Mouse (Mus musculus) limb, embryonic 11.5 days (tissue): ENCODE data around the gene Mon2. TPM values are rescaled to one million over a fixed set of nuclear protein-coding genes. Genes with fewer than 3 reads are reported as not detected.
A peak's percentile ranks its signal among the peaks of the same experiment; 100 is the strongest.

Experiments
- ATAC-seq: fragments of 200-750 bp; cut with Nextera tagmentation; 2 replicates; pipeline ENCODE4 v1.8.0; 2017; ENCODE audit warnings: low read depth; ENCODE audit not compliant: insufficient number of reproducible peaks, low FRiP score, low TSS enrichment
- DNase-seq: peaks from one replicate; pipeline ENCODE4 v3.0.0-alpha.2; 2015; ENCODE audit warnings: low spot score
- H3K27ac ChIP-seq: fragments of 300-500 bp; sonication (generic); replicated peaks from 2 replicates; pipeline ENCODE4 v1.5.1; 2014; ENCODE audit warnings: low read depth, mild to moderate bottlenecking, low read length
- H3K27me3 ChIP-seq: fragments of 300-500 bp; sonication (generic); 2 replicates; pipeline ENCODE4 v1.6.1; 2014; ENCODE audit warnings: mild to moderate bottlenecking, low read length, mixed read lengths; ENCODE audit not compliant: control insufficient read depth, insufficient read depth
- H3K36me3 ChIP-seq: fragments of 300-500 bp; sonication (generic); 2 replicates; pipeline ENCODE4 v1.6.1; 2014; ENCODE audit warnings: mild to moderate bottlenecking, low read length, moderate library complexity, mixed read lengths; ENCODE audit not compliant: control insufficient read depth, insufficient read depth
- H3K4me1 ChIP-seq: fragments of 300-500 bp; sonication (generic); 2 replicates; pipeline ENCODE4 v1.6.1; 2014; ENCODE audit warnings: low read length, mixed read lengths; ENCODE audit not compliant: control insufficient read depth, insufficient read depth
- H3K4me2 ChIP-seq: fragments of 300-500 bp; sonication (generic); 2 replicates; pipeline ENCODE4 v1.6.1; 2014; ENCODE audit warnings: low read depth, mild to moderate bottlenecking, moderate library complexity; ENCODE audit not compliant: severe bottlenecking
- H3K4me3 ChIP-seq: fragments of 300-500 bp; sonication (generic); 2 replicates; pipeline ENCODE4 v1.5.1; 2014; ENCODE audit warnings: low read depth, low read length
- H3K9ac ChIP-seq: fragments of 300-500 bp; sonication (generic); 2 replicates; pipeline ENCODE4 v1.6.1; 2014; ENCODE audit warnings: mild to moderate bottlenecking, low read length
- H3K9me3 ChIP-seq: fragments of 300-500 bp; sonication (generic); 2 replicates; pipeline ENCODE4 v1.6.1; 2016; ENCODE audit warnings: low read length; ENCODE audit not compliant: control insufficient read depth
- WGBS: fragments of 180-500 bp; shearing (Covaris S2); extraction: QIAGEN DNeasy Blood & Tissue Kit; methylation state at CpG from one replicate; pipeline ENCODE4 v1.1.7; 2014; 5-methylcytosine and 5-hydroxymethylcytosine counted together
- polyA plus RNA-seq: library from polyadenylated mRNA; unstranded; fragments of >200 nt; fragmentation: Nextera tagmentation; extraction: Ambion mirVana; gene quantifications from 2 replicates; pipeline ENCODE4 v1.2.1, GENCODE M21; 2014

Mon2 gene
- polyA plus RNA-seq, 1 experiment from 2014 or later = 27.4 TPM

DNA sequence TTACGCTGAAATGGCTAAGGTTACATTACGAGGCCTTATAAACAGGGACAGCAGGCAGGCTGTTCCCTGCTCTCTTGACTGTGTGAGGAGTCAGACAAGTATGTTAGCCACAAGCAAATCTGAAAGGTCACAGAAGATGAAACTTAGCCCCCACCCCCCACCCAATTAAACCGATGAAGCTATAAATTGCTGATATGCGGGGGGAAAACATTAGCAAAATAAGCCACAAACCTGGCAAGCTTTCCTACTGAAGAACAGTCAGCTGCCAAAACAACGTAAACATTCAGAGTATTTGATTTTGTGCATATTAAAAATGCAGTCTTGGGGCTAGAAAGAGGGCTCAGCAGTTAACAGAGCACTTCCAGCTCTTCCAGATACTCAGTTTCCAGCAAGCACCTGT, 31.8 kb upstream of the Mon2 start:
- ATAC-seq (no peak), DNase-seq (no peak)
- Histone ChIP-seq H3K4me1 (no peaks in the 10 kb centered on the region), H3K27me3 (no peaks in the 10 kb centered on the region), H3K9ac (no peak overlapping the region), H3K36me3 (no peaks in the 10 kb centered on the region), H3K4me3 (no peak overlapping the region), H3K9me3 (no peaks in the 10 kb centered on the region), H3K4me2 (no peak overlapping the region), H3K27ac (no peak overlapping the region)
- 89% methylated on average over 5 of the region's 5 CpGs for WGBS

- H3K27me3 ChIP-seq = no peaks in the 10 kb centered on the region
- no peaks in the 10 kb centered on the region for H3K36me3 ChIP-seq
- ATAC-seq = no peak
- H3K9me3 ChIP-seq = no peaks in the 10 kb centered on the region
- no peaks in the 10 kb centered on the region for H3K4me1 ChIP-seq
- no peak overlapping the region for H3K9ac ChIP-seq
- H3K4me2 ChIP-seq = no peak overlapping the region
- DNase-seq = no peak
- 82% methylated on average over 1 of the region's 1 CpGs for WGBS
- H3K27ac ChIP-seq = no peak overlapping the region
- no peak overlapping the region for H3K4me3 ChIP-seq
Measured at GRCm38 (mm10) chr10:123101303-123101702, 25.0 kb upstream of the Mon2 start.

- Histone ChIP-seq H3K36me3 (no peaks in the 10 kb centered on the region), H3K27me3 (no peaks in the 10 kb centered on the region), H3K4me1 (no peaks in the 10 kb centered on the region), H3K4me3 (no peak overlapping the region), H3K27ac (no peak overlapping the region), H3K9me3 (no peaks in the 10 kb centered on the region), H3K9ac (no peak overlapping the region), H3K4me2 (no peak overlapping the region)
- WGBS = 83% methylated on average over 2 of the region's 2 CpGs
- DNase-seq (no peak), ATAC-seq (no peak)
Measured at GRCm38 (mm10) chr10:123100584-123100983, 24.3 kb upstream of the Mon2 start.

DNA sequence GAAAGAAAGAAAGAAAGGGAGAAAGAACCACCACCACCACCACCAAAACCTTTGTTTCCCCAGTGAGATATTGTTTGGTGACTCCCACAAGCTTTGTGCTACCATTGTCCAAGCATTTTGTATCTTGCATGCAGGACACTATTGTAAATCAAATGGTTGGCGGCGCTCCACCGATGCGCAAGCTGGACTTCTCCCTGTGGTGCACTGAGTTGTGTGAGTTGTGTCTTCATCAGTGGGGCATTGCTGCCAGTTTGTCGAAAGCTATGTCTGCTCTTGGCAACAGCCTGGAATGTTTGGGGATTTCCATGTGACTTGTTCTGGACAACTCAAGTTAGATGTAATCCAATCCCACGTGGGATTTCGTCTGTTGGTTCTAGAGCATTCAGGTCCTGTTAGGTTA, 18.2 kb upstream of the Mon2 start:
- no peaks in the 10 kb centered on the region for H3K27me3 ChIP-seq
- no peak overlapping the region for H3K27ac ChIP-seq
- WGBS = 85% methylated on average over 7 of the region's 7 CpGs
- no peak overlapping the region for H3K4me2 ChIP-seq
- no peak overlapping the region for H3K4me3 ChIP-seq
- no peaks in the 10 kb centered on the region for H3K4me1 ChIP-seq
- ATAC-seq (no peak), DNase-seq (peak; percentile 18)
- no peaks in the 10 kb centered on the region for H3K9me3 ChIP-seq
- H3K9ac ChIP-seq = no peak overlapping the region
- no peaks in the 10 kb centered on the region for H3K36me3 ChIP-seq

DNA sequence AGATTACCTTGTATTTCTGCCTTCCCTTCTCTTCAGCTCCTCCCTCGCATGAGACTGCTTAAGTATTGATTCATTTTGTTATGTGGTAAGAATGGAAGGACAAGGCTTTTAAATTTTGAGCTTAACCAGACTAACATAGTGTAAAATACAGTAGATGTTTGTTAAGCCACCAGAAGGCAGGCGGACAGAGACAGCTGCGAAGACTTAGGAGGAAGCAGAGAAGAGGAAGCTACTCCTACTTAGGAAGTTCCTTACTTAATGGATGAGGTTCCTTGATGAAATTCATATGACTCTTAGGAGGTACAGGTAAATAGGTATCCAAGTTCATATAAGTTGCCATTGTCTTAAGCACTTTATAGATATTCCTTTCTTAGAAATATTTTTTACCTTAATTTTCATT, 16.3 kb upstream of the Mon2 start:
- H3K4me3 ChIP-seq = no peak overlapping the region
- no peak overlapping the region for H3K4me2 ChIP-seq
- DNase-seq (peak; percentile 4), ATAC-seq (no peak)
- no peaks in the 10 kb centered on the region for H3K9me3 ChIP-seq
- no peaks in the 10 kb centered on the region for H3K27me3 ChIP-seq
- WGBS = 74% methylated on average over 3 of the region's 3 CpGs
- no peaks in the 10 kb centered on the region for H3K4me1 ChIP-seq
- H3K9ac ChIP-seq = no peak overlapping the region
- no peaks in the 10 kb centered on the region for H3K36me3 ChIP-seq
- no peak overlapping the region for H3K27ac ChIP-seq

DNA sequence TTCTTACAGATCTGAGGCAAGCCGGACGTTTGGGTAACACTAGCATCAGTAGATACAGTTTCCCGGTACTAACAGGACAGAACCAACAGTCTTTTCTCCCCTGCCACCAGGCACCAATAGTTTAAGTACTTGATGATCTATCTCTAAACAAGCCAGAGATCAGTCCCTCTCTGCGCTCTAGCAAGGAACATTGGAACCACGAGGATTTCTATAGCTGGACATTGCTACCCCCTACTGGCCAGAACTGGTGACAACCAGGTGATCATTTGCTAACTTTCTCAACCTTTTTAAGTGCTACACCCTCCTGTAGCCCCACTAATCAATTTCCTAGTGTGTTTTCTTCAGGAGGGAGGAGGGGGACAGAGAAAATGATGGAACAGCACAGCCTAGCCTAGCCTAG, 15.4 kb upstream of the Mon2 start:
- no peak for ATAC-seq
- WGBS = 33% methylated on average over 5 of the region's 5 CpGs

GRCm38 (mm10) chr10:123089425-123089930, 13.2 kb upstream of the Mon2 start:
- no peak overlapping the region for H3K27ac ChIP-seq
- H3K4me3 ChIP-seq = no peak overlapping the region
- 75% methylated on average over 12 of the region's 12 CpGs for WGBS
- H3K9ac ChIP-seq = no peak overlapping the region
- H3K4me1 ChIP-seq = no peaks in the 10 kb centered on the region
- no peak overlapping the region for H3K4me2 ChIP-seq
- H3K9me3 ChIP-seq = no peaks in the 10 kb centered on the region
- H3K36me3 ChIP-seq = no peaks in the 10 kb centered on the region
- ATAC-seq (no peak), DNase-seq (no peak)
- H3K27me3 ChIP-seq = no peaks in the 10 kb centered on the region

More for the DNA sequence above, 15.4 kb upstream of the Mon2 start:
- H3K27me3 ChIP-seq = no peaks in the 10 kb centered on the region
- no peak overlapping the region for H3K9ac ChIP-seq
- no peak overlapping the region for H3K4me3 ChIP-seq
- H3K9me3 ChIP-seq = no peaks in the 10 kb centered on the region
- no peak overlapping the region for H3K4me2 ChIP-seq
- H3K4me1 ChIP-seq = no peaks in the 10 kb centered on the region
- no peaks in the 10 kb centered on the region for H3K36me3 ChIP-seq
- no peak overlapping the region for H3K27ac ChIP-seq
- DNase-seq = peak; percentile 77

DNA sequence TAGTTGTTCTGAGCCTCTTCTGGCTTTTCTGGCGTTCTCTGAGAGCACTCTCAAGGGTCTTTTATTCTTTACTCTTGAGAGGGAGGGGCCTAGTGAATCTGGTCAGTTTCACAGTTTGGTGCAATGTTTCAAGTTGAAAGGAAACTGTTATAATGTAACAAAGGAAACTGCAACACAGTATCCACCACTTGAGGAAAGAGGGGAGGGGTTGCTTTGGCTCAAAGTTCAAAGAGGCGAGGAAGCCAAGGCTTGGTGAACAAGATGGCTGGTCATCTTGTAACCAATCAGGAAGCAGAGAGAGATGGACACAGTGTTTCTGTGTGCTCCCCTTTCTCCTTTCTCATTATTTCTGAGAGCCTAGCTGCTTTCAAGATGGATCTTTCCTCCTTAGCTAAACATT, 10.5 kb upstream of the Mon2 start:
- H3K36me3 ChIP-seq = no peaks in the 10 kb centered on the region
- no peak overlapping the region for H3K4me3 ChIP-seq
- no peak overlapping the region for H3K9ac ChIP-seq
- DNase-seq (no peak), ATAC-seq (no peak)
- H3K4me2 ChIP-seq = no peak overlapping the region
- no peaks in the 10 kb centered on the region for H3K9me3 ChIP-seq
- no peak overlapping the region for H3K27ac ChIP-seq
- no peaks in the 10 kb centered on the region for H3K4me1 ChIP-seq
- H3K27me3 ChIP-seq = no peaks in the 10 kb centered on the region
- WGBS = 79% methylated on average over 2 of the region's 2 CpGs

- DNase-seq = no peak
- Histone ChIP-seq H3K27me3 (no peaks in the 10 kb centered on the region), H3K27ac (no peak overlapping the region), H3K4me2 (no peak overlapping the region), H3K4me3 (no peak overlapping the region), H3K36me3 (no peaks in the 10 kb centered on the region), H3K9me3 (no peaks in the 10 kb centered on the region), H3K4me1 (no peaks in the 10 kb centered on the region), H3K9ac (no peak overlapping the region)
- ATAC-seq = no peak
- WGBS = 41% methylated on average over 10 of the region's 10 CpGs
Measured at GRCm38 (mm10) chr10:123084900-123085641, 8.8 kb upstream of the Mon2 start.
